Mouse (Mus musculus): ENCODE measurements around the gene Ppp1r15b.
A peak's percentile ranks its signal among the peaks of the same experiment; 100 is the strongest.

The Ppp1r15b gene

DNA sequence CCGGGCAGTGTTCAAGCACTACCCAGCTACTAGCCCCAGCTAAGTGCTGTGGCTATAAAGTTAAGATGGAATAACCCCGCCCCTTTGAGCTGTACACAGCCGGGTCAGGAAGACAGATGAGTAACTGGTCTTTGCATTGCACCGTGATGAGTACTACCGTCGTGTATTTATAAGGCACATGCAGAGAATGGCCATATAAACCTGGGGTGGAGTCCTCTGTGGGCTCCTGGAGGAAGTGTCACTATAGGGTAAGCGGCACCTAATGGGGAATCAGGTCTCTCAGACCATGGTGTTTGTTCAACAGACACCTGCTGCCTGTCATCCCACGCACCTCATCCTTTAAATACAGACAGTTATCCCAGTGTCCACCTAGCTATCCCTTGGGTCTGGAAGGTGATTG lies 32.0 kb downstream of the Ppp1r15b start:
- no peak for DNase-seq

DNA sequence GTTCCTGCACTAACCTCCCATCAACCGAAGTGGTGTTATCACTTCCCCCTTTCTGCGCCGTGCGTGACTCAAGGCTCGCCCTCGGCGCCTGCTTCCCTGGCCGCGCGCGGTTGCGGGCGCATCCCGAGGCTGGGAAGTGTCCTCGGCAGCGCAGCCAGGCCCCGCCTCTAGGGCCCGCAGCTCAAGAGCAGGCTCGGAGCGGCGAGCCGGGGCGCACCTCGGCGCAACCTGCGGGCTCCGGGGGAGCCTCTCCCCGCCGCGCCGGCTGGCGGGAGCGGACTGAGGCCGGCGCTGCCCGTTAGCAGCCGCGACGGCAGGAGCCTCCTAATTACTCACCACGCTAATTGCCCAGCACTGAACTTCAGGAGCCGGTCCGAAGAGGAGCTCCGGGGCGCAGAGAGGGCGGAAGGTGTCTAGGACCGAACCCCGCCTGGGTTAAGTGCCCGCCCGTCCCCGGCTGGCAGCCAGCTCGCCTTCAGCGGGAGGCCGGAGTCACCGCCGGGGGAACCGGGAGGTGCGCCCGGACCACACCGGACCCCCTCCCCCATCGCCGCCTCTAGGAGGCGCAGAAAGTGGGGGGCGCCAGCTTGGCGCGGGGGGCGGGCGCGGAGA lies 33.0 kb downstream of the Ppp1r15b start, which contains the start of gene Plekha6:
Plekha6 (plus strand) TSS at position 391 of the 612 bp plus-strand sequence.
- peak; percentile 11 to 39 for DNase-seq

DNA sequence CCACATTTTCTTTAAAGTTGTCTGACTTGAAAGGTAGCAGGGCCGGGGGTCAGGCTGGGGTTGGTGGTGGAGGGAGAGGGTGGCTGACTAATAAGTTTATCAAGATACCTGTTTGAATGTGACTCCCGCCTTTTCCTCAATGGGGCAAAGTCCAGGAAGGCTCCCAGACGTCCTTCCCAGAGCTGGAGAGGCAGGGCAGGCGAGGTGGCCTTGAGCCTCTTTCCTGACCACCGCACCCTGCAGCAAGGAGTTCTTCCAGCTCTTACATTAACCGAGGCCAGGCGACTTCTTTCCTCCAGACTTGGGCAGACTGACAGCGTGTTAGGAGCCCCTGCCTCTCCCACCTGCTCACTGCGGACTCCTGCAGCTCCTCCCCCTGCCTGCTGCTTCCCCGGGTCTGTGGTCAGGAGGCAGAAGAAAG lies 33.7 kb downstream of the Ppp1r15b start:
- DNase-seq = no peak

DNA sequence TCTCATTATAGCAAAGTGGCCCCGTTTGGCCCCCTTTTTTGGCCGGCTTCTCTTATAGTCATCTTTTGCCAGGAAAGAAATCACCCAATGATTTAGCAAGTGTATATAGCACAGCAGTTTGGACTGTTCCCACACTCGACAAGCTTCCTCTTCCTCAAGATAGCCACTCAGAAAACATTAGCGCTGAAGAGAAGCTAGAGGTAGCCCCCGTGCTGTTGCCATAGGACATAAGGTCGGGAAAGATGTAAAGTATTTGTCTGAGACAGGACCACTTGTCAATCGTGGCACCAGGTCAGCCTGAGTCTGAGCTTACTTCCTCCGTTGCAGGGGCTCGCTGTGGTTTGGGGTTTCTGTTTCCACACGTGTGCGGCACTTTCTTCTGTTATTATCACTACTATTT lies 34.2 kb downstream of the Ppp1r15b start:
- DNase-seq = no peak

- no peak for DNase-seq
Measured at GRCm38 (mm10) chr1:133168318-133169060, 37.5 kb downstream of the Ppp1r15b start.

GRCm38 (mm10) chr1:133170196-133170595 lies 39.3 kb downstream of the Ppp1r15b start:
- no peak for DNase-seq

DNA sequence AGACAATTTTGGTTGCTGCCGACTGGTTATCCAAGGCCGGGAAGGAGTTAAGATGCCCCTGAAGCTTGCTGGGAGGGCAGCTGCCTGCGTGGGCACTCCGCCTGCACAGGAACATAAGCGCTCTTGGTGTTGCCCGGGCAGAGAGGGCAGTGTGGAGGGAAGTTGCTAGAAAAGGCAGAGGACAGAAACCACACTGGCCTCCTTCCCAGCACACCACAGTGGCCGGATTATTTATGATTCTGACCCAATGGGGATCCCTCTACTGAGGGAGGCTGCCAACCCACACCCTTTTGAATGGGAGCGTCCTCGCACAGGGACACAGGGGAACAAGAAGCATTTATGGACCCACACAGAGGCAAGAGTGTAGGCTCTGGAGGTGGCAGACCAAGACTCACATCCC lies 40.4 kb downstream of the Ppp1r15b start:
- peak in 1 of 2 experiments; percentile 22 for DNase-seq

GRCm38 (mm10) chr1:133175150-133175549 lies 44.2 kb downstream of the Ppp1r15b start:
- DNase-seq = no peak

- DNase-seq = peak; percentile 62 to 76
Measured at GRCm38 (mm10) chr1:133177480-133178172, 46.7 kb downstream of the Ppp1r15b start.

DNA sequence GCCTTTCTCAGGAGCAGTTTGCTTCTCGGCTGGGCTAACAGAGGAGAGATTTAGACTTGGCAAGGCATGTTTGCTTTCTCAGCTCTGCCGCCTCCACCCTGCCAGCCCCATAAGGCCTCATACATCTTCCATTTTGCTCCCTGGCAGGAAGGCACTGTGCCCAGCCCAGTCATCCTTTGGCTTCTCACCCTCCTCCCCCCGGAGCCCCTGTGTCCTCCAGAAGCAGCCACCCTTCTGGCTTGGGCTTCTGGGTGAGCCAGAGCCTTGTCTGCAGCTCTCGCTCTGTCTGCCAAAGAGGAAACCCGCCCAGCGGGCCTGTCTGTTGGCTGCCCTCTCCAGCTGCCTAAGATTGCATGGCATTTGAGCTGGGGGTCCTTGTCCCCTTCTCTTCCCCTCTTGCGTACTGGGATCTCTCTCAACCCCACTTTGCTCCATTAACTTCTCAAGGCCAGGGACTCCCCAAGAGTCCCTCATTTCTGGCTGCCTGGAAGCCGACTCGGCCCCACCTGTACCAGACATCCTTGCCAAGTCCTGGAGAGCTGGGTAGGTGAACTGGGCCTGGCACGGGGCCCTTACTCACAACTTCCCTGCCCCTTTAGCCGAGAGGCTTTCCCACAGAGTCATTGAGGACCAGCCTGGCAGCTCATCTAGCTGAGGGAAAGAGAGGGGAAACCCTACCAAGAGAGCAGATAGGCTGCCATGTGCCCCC lies 47.9 kb downstream of the Ppp1r15b start:
- DNase-seq = peak; percentile 78 to 82

- DNase-seq = peak; percentile 78 to 79
Measured at GRCm38 (mm10) chr1:133181072-133182015, 50.4 kb downstream of the Ppp1r15b start.

- peak; percentile 73 to 78 for DNase-seq
Measured at GRCm38 (mm10) chr1:133182016-133182705, 51.2 kb downstream of the Ppp1r15b start.

DNA sequence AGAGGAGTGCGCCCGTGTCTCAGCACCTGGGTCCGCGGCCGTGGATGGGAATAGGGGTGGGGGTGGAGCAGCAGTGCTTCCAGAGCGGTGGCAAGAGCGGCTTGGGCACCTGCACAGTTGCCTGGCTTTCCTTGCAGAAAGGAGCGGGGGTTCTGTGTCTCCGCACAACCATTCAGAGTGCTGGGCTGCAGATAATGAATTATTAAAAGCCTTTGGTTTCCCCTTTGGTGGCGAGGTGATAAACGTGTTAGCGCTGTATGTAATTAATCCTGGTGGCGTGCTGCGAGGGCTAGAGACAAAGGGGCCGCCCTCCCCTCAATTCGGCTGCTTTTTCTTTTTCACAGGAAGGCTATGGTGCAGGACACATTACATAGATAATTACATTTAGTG lies 51.8 kb downstream of the Ppp1r15b start:
- no peak for DNase-seq

- no peak for DNase-seq
Measured at GRCm38 (mm10) chr1:133183141-133183925, 52.4 kb downstream of the Ppp1r15b start.

GRCm38 (mm10) chr1:133187948-133188680 lies 57.2 kb downstream of the Ppp1r15b start:
- DNase-seq = no peak

GRCm38 (mm10) chr1:133188719-133189118 lies 57.8 kb downstream of the Ppp1r15b start:
- DNase-seq = no peak

All from cerebellum, adult 18-20 months (tissue).